Mouse (Mus musculus) MEL (cell line): ENCODE results near the gene Zbtb34.

Experiments
- CTCF ChIP-seq, 3 experiments: IDR thresholded peaks in 2 of 3; conservative IDR thresholded peaks in 1 of 3; 2 replicates each; pipeline ENCODE4 v1.5.1; 2011 to 2012; ENCODE audit warnings: low read length in 3 of 3, low read depth in 2 of 3, mild to moderate bottlenecking in 2 of 3, improper control_type of control experiment in 1 of 3, inconsistent platforms in 1 of 3, mixed read lengths in 1 of 3, moderate library complexity in 1 of 3; ENCODE audit not compliant: control insufficient read depth in 1 of 3, insufficient read depth in 1 of 3, poor library complexity in 1 of 3, severe bottlenecking in 1 of 3
- GATA1 ChIP-seq: IDR thresholded peaks from 2 replicates; pipeline ENCODE4 v1.6.1; 2011; ENCODE audit warnings: low read depth, low read length, improper control_type of control experiment
- KAT2A ChIP-seq: conservative IDR thresholded peaks from 2 replicates; pipeline ENCODE4 v1.6.1; 2012; ENCODE audit warnings: low read depth, low read length, improper control_type of control experiment, inconsistent platforms
- MYC ChIP-seq: IDR thresholded peaks from 2 replicates; pipeline ENCODE4 v1.6.1; 2011; ENCODE audit warnings: low read depth, mild to moderate bottlenecking, low read length, improper control_type of control experiment, moderate library complexity
- ZNF384 ChIP-seq: IDR thresholded peaks from 2 replicates; pipeline ENCODE4 v1.6.1; 2012; ENCODE audit warnings: low read depth, mild to moderate bottlenecking, inconsistent platforms, low read length, improper control_type of control experiment

GRCm38 (mm10) chr2:33359184-33359583, 71.9 kb downstream of the Zbtb34 start:
- no peak for TF ChIP-seq GATA1
- no peak for TF ChIP-seq MYC
- TF ChIP-seq CTCF (IDR thresholded peaks at IDR 0.05 in 2 of 3, conservative IDR thresholded peaks at IDR 0.05 in 1 of 3; ENCODE audit: control insufficient read depth in 1 of 3, insufficient read depth in 1 of 3, low read depth in 2 of 3, low read length in 3 of 3, poor library complexity in 1 of 3, severe bottlenecking in 1 of 3), result no peak
- no peak for TF ChIP-seq KAT2A
- TF ChIP-seq ZNF384, result no peak
